Mouse (Mus musculus) urinary bladder, adult 2 months (tissue): ENCODE measurements around the gene Denr. TPM values are rescaled to one million over a fixed set of nuclear protein-coding genes. Genes with fewer than 3 reads are reported as not detected.

Experiments used
- DNase-seq: peaks from one replicate; pipeline ENCODE4 v3.0.0; 2022; ENCODE audit warnings: low spot score
- polyA plus RNA-seq: library from polyadenylated mRNA; depleted of rRNA; stranded (reverse); fragments of >200 nt; gene quantifications from 2 replicates; pipeline ENCODE4 v1.2.3, GENCODE M21; 2012

Gene Denr
- polyA plus RNA-seq, 1 experiment: 36.5 TPM

GRCm38 (mm10) chr5:123907631-123907977, 629 bp downstream of the Denr start:
- DNase-seq: no peak

- no peak for DNase-seq
Measured at GRCm38 (mm10) chr5:123914852-123915251, 7.9 kb downstream of the Denr start.

- DNase-seq: no peak
Measured at GRCm38 (mm10) chr5:123922112-123922511, 15.1 kb downstream of the Denr start.

- no peak for DNase-seq
Measured at GRCm38 (mm10) chr5:123927118-123927517, 20.1 kb downstream of the Denr start, which contains the start of gene Gm43518. Gene Gm43518 (plus strand): TSS chr5:123927418.

- peak; percentile 86 for DNase-seq
Measured at GRCm38 (mm10) chr5:123930508-123930989, 23.6 kb downstream of the Denr start, which contains the start of gene Ccdc62. Gene Ccdc62 (plus strand): TSS chr5:123930679.

GRCm38 (mm10) chr5:123931131-123931530, 24.2 kb downstream of the Denr start:
- DNase-seq: no peak

GRCm38 (mm10) chr5:123932927-123933326, 26.0 kb downstream of the Denr start:
- DNase-seq: no peak

- DNase-seq: no peak
Measured at GRCm38 (mm10) chr5:123933556-123933955, 26.6 kb downstream of the Denr start.

- DNase-seq: no peak
Measured at GRCm38 (mm10) chr5:123933957-123934591, 27.1 kb downstream of the Denr start.

GRCm38 (mm10) chr5:123935931-123936330, 29.0 kb downstream of the Denr start:
- no peak for DNase-seq

- DNase-seq: no peak
Measured at GRCm38 (mm10) chr5:123938479-123938878, 31.5 kb downstream of the Denr start.

- no peak for DNase-seq
Measured at GRCm38 (mm10) chr5:123946546-123946945, 39.6 kb downstream of the Denr start.

GRCm38 (mm10) chr5:123947041-123947761, 40.2 kb downstream of the Denr start:
- DNase-seq: no peak

GRCm38 (mm10) chr5:123952365-123953045, 45.5 kb downstream of the Denr start:
- DNase-seq: no peak

GRCm38 (mm10) chr5:123957213-123957612, 50.2 kb downstream of the Denr start:
- no peak for DNase-seq

- DNase-seq: no peak
Measured at GRCm38 (mm10) chr5:123959018-123959417, 52.0 kb downstream of the Denr start.

- no peak for DNase-seq
Measured at GRCm38 (mm10) chr5:123960129-123960528, 53.2 kb downstream of the Denr start.

GRCm38 (mm10) chr5:123961046-123961445, 54.1 kb downstream of the Denr start:
- DNase-seq: no peak

- DNase-seq: no peak
Measured at GRCm38 (mm10) chr5:123964208-123964607, 57.2 kb downstream of the Denr start.

GRCm38 (mm10) chr5:123966759-123967158, 59.8 kb downstream of the Denr start:
- no peak for DNase-seq

GRCm38 (mm10) chr5:123968468-123968867, 61.5 kb downstream of the Denr start:
- DNase-seq: no peak

- no peak for DNase-seq
Measured at GRCm38 (mm10) chr5:123969216-123969615, 62.2 kb downstream of the Denr start.

- no peak for DNase-seq
Measured at GRCm38 (mm10) chr5:123970576-123970975, 63.6 kb downstream of the Denr start.
